ENCODE assay signal across 21 mouse cellular contexts in genomic region chr8:124045856-124046255, GRCm38 (mm10). TPM values are rescaled to one million over a fixed set of nuclear protein-coding genes. Genes with fewer than 3 reads are reported as not detected.
DNase-seq lines count a peak whose midpoint lies in the region; ATAC-seq lines count a peak whose summit lies in the region.
"Had no signal": no experiment of that assay in that cellular context is flagged by ENCODE, and none has a peak within 500 bp of the region (broad histone marks: within the 10 kb centered on the region; RNA-seq: fewer than 3 reads in every experiment).

No protein-coding gene starts in this region.

- no peak for DNase-seq in liver, embryonic 11.5 days (ENCODE audit: low spot score)
- peak; percentile 59 for DNase-seq in MN1 (ENCODE audit: low spot score)
- DNase-seq in adrenal gland, adult 8-10 months, result no peak
- DNase-seq in left cerebral cortex, adult 18-20 months (ENCODE audit: low spot score in 2 of 2), result no peak
- DNase-seq: adrenal gland, postnatal 25 days; cerebellum, adult 2 months; gastrocnemius, postnatal 36 days; kidney, adult 2 months; kidney, postnatal 36 days; lung, postnatal 10 days; right cerebral cortex, postnatal 25 days; thymus, postnatal 4 days had no signal

- 0 out of 2 replicates have a peak overlapping the region, but pooled peaks have one; percentile 8 for H3K4me2 ChIP-seq in liver, embryonic 12.5 days
- H3K4me2 ChIP-seq in liver, embryonic 11.5 days, result no peak overlapping the region
- no peak overlapping the region for H3K4me2 ChIP-seq in stomach, embryonic 16.5 days (ENCODE audit: low read depth, low read length)
- H3K4me2 ChIP-seq: embryonic facial prominence, embryonic 12.5 days; heart, embryonic 13.5 days; neural tube, embryonic 12.5 days had no signal

- peaks cover 87% of the 10 kb centered on the region for H3K36me3 ChIP-seq in liver, embryonic 12.5 days
- peaks cover 20% of the 10 kb centered on the region for H3K36me3 ChIP-seq in liver, embryonic 11.5 days (ENCODE audit: control insufficient read depth, insufficient read depth, low read length)
- H3K36me3 ChIP-seq in stomach, embryonic 16.5 days (ENCODE audit: control insufficient read depth, insufficient read depth, low read length), result no peaks in the 10 kb centered on the region

- WGBS in liver, embryonic 12.5 days (ENCODE audit: insufficient replicate concordance), result 70% methylated on average over 8 of the region's 8 CpGs
- WGBS in liver, embryonic 11.5 days, result 79% methylated on average over 8 of the region's 8 CpGs
- WGBS in stomach, embryonic 16.5 days, result 81% methylated on average over 8 of the region's 8 CpGs

- H3K27me3 ChIP-seq in liver, embryonic 12.5 days (replicated peaks), result no peaks in the 10 kb centered on the region
- H3K27me3 ChIP-seq in liver, embryonic 11.5 days (replicated peaks; ENCODE audit: control insufficient read depth, insufficient read depth, low read length), result no peaks in the 10 kb centered on the region
- H3K27me3 ChIP-seq in stomach, embryonic 16.5 days (ENCODE audit: control insufficient read depth, insufficient read depth, low read length), result no peaks in the 10 kb centered on the region
- H3K27me3 ChIP-seq: embryonic facial prominence, embryonic 12.5 days; heart, embryonic 13.5 days; neural tube, embryonic 12.5 days had no signal

- no peak overlapping the region for H3K9ac ChIP-seq in liver, embryonic 12.5 days
- H3K9ac ChIP-seq in liver, embryonic 11.5 days (ENCODE audit: low read depth, low read length), result no peak overlapping the region
- no peak overlapping the region for H3K9ac ChIP-seq in stomach, embryonic 16.5 days (ENCODE audit: low read length)
- H3K9ac ChIP-seq: embryonic facial prominence, embryonic 12.5 days; heart, embryonic 13.5 days; neural tube, embryonic 12.5 days had no signal

- H3K4me3 ChIP-seq in liver, embryonic 12.5 days, result no peak overlapping the region
- H3K4me3 ChIP-seq in liver, embryonic 11.5 days (ENCODE audit: low read depth, low read length), result no peak overlapping the region
- no peak overlapping the region for H3K4me3 ChIP-seq in stomach, embryonic 16.5 days (replicated peaks; ENCODE audit: low read length)
- H3K4me3 ChIP-seq: embryonic facial prominence, embryonic 12.5 days; heart, embryonic 13.5 days; midbrain, embryonic 10.5 days; neural tube, embryonic 12.5 days had no signal

- peaks cover 7% of the 10 kb centered on the region for H3K4me1 ChIP-seq in liver, embryonic 12.5 days
- H3K4me1 ChIP-seq in liver, embryonic 11.5 days (replicated peaks; ENCODE audit: control insufficient read depth, insufficient read depth, low read length), result no peaks in the 10 kb centered on the region
- H3K4me1 ChIP-seq in stomach, embryonic 16.5 days (ENCODE audit: control insufficient read depth, insufficient read depth, low read length), result no peaks in the 10 kb centered on the region
- H3K4me1 ChIP-seq: embryonic facial prominence, embryonic 12.5 days; heart, embryonic 13.5 days; midbrain, embryonic 10.5 days; neural tube, embryonic 12.5 days had no signal

- peak; percentile 77 for ATAC-seq in liver, embryonic 12.5 days
- ATAC-seq in liver, embryonic 11.5 days (replicated peaks; ENCODE audit: low FRiP score), result no peak
- ATAC-seq in erythroblast, adult 5-6 weeks (replicated peaks; ENCODE audit: low FRiP score, poor library complexity, severe bottlenecking), result peak; percentile 81
- 0 out of 2 replicates have a peak, but pooled peaks have one; percentile 40 for ATAC-seq in stomach, embryonic 16.5 days (ENCODE audit: insufficient read depth, low FRiP score)
- ATAC-seq: activated CD4-positive, CD25-positive, alpha-beta regulatory T cell, adult 4 months; hindbrain, postnatal 0 days had no signal

- peak overlapping the region; percentile 50 for H3K27ac ChIP-seq in liver, embryonic 12.5 days
- no peak overlapping the region for H3K27ac ChIP-seq in liver, embryonic 11.5 days (ENCODE audit: low read depth, low read length)
- H3K27ac ChIP-seq in stomach, embryonic 16.5 days (ENCODE audit: low read length), result no peak overlapping the region
- H3K27ac ChIP-seq: embryonic facial prominence, embryonic 12.5 days; heart, embryonic 13.5 days; hindbrain, postnatal 0 days; midbrain, embryonic 10.5 days; neural tube, embryonic 12.5 days had no signal

- H3K9me3 ChIP-seq in liver, embryonic 12.5 days (replicated peaks), result no peaks in the 10 kb centered on the region
- H3K9me3 ChIP-seq in liver, embryonic 11.5 days (ENCODE audit: control insufficient read depth, low read length), result no peaks in the 10 kb centered on the region
- H3K9me3 ChIP-seq in stomach, embryonic 16.5 days (replicated peaks; ENCODE audit: control insufficient read depth, low read length), result no peaks in the 10 kb centered on the region
- H3K9me3 ChIP-seq: embryonic facial prominence, embryonic 12.5 days; heart, embryonic 13.5 days; midbrain, embryonic 10.5 days; neural tube, embryonic 12.5 days had no signal

RNA-seq across cellular contexts. Expression of gene Urb2, which starts 24.5 kb away (rescaled TPM):
- 5.9 and 7.2 TPM in 2 replicates for polyA plus RNA-seq in liver, embryonic 12.5 days (2016; fragmentation: Nextera tagmentation; extraction: Ambion mirVana)
- 11.0 and 13.7 TPM in 2 replicates for polyA plus RNA-seq in liver, embryonic 11.5 days (2014; fragmentation: Nextera tagmentation; extraction: Ambion mirVana)
- 4.6 and 9.4 TPM in 2 replicates for total RNA-seq in erythroblast, adult 5-6 weeks (2015; ENCODE audit: low replicate concordance)
- 4.6 and 5.0 TPM in 2 replicates for total RNA-seq in erythroblast, adult 5-6 weeks (2017; ENCODE audit: low replicate concordance)
- polyA plus RNA-seq in stomach, embryonic 16.5 days (2015; fragmentation: Nextera tagmentation; extraction: Ambion mirVana), result 4.4 and 4.5 TPM in 2 replicates
- total RNA-seq in adrenal gland, adult 8-10 months (2022), result 10 to 100 TPM; 11.8 to 14.7 (median 14.2) TPM
- total RNA-seq in left cerebral cortex, adult 18-20 months (2021), result 10 to 100 TPM; 12.1 to 12.9 TPM

RNA-seq across cellular contexts. Expression of gene Taf5l, which starts 24.7 kb away (rescaled TPM):
- 47.2 and 48.0 TPM in 2 replicates for polyA plus RNA-seq in liver, embryonic 12.5 days (2016; fragmentation: Nextera tagmentation; extraction: Ambion mirVana)
- 62.5 and 67.4 TPM in 2 replicates for polyA plus RNA-seq in liver, embryonic 11.5 days (2014; fragmentation: Nextera tagmentation; extraction: Ambion mirVana)
- total RNA-seq in erythroblast, adult 5-6 weeks (2015; ENCODE audit: low replicate concordance), result 17.6 and 18.6 TPM in 2 replicates
- total RNA-seq in erythroblast, adult 5-6 weeks (2017; ENCODE audit: low replicate concordance), result 16.5 and 24.8 TPM in 2 replicates
- 28.0 and 29.2 TPM in 2 replicates for polyA plus RNA-seq in stomach, embryonic 16.5 days (2015; fragmentation: Nextera tagmentation; extraction: Ambion mirVana)
- 10 to 100 TPM; 20.0 to 27.7 (median 24.9) TPM for total RNA-seq in adrenal gland, adult 8-10 months (2022)
- total RNA-seq in left cerebral cortex, adult 18-20 months (2021), result 10 to 100 TPM; 21.2 to 23.9 TPM
